Mouse (Mus musculus) ES-Bruce4 (cell line): ENCODE measurements around the gene Ttc33.

Experiments
- CTCF ChIP-seq: IDR thresholded peaks from one replicate; pipeline ENCODE4 v1.8.1; 2011; ENCODE audit warnings: low read depth, low read length
- EP300 ChIP-seq: IDR thresholded peaks from 2 replicates; pipeline ENCODE4 v1.6.1; 2011; ENCODE audit warnings: low read depth, low read length; ENCODE audit not compliant: insufficient read depth
- POLR2A ChIP-seq: IDR thresholded peaks from one replicate; pipeline ENCODE4 v1.8.1; 2011; ENCODE audit warnings: low read length; ENCODE audit not compliant: insufficient read depth

DNA sequence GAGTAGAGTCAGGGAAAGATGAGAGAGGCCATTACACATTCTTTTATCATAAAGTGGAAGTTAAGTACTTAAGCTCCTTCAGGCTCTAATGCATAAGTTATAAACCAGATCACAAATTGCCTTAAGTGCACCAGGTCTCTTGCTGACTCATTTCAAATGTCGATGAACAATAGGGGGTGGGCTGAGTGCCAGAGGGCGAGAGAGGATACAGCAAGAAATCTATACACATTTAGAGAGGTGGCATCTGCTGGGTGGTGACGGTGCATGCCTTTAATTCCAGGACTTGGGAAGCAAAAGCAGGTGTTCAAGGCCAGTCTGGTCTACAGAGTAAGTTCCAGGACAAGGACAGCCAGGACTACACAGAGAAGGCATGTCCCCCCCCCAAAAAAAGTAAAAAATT is 80.8 kb downstream of the Ttc33 start:
- TF ChIP-seq CTCF (no peak), EP300 (no peak), POLR2A (no peak)
